Mouse (Mus musculus): ENCODE results near the gene Naa15. TPM values are rescaled to one million over a fixed set of nuclear protein-coding genes. Genes with fewer than 3 reads are reported as not detected.
"Not testable (repeated sequence)": the region's sequence is repeated elsewhere in the genome, so short reads cannot be mapped to it uniquely, and the experiment has no call there.

Naa15 gene
- polyA plus RNA-seq, 1 experiment from 2014 or later, result 46.3 TPM

GRCm38 (mm10) chr3:51379786-51380659 lies 34.9 kb upstream of the Naa15 start:
- no peak for ATAC-seq (ENCODE audit: borderline replicate concordance, extremely low read depth, low FRiP score, low TSS enrichment)
- H3K9me3 ChIP-seq, result no peaks in the 10 kb centered on the region
- no peak overlapping the region for H3K4me3 ChIP-seq
- H3K4me2 ChIP-seq, result no peak overlapping the region
- no peaks in the 10 kb centered on the region for H3K36me3 ChIP-seq
- no peaks in the 10 kb centered on the region for H3K27me3 ChIP-seq
- H3K9ac ChIP-seq, result no peak overlapping the region
- H3K27ac ChIP-seq, result peak overlapping the region; percentile 70
- 61% methylated on average over 5 of the region's 5 CpGs for WGBS
- 0 out of 2 replicates have a peak, but pooled peaks cover 10% of the 10 kb centered on the region for H3K4me1 ChIP-seq

DNA sequence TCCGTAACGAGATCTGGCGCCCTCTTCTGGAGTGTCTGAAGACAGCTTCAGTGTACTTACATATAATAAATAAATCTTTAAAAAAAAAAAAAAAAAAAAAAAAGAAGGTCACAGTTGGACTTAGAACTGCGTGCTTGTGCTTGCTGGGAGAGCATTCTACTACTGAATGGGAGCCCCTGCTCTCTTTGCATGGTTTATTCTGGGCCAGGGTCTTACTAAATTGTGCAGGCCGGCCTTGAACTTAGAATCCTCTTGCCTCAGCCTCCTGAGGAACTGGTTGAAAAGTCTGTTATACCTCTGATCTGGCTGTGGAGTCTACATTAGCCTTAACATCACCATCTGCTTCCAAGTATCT lies 34.3 kb upstream of the Naa15 start:
- WGBS, result 60% methylated on average over 3 of the region's 5 CpGs
- Histone ChIP-seq H3K27me3 (no peaks in the 10 kb centered on the region), H3K9ac (no peak overlapping the region), H3K27ac (no peak overlapping the region), H3K4me2 (no peak overlapping the region), H3K36me3 (no peaks in the 10 kb centered on the region), H3K9me3 (no peaks in the 10 kb centered on the region), H3K4me1 (0 out of 2 replicates have a peak, but pooled peaks cover 10% of the 10 kb centered on the region), H3K4me3 (no peak overlapping the region)
- no peak; the same call in 1 of the 2 replicates for ATAC-seq (ENCODE audit: borderline replicate concordance, extremely low read depth, low FRiP score, low TSS enrichment)

DNA sequence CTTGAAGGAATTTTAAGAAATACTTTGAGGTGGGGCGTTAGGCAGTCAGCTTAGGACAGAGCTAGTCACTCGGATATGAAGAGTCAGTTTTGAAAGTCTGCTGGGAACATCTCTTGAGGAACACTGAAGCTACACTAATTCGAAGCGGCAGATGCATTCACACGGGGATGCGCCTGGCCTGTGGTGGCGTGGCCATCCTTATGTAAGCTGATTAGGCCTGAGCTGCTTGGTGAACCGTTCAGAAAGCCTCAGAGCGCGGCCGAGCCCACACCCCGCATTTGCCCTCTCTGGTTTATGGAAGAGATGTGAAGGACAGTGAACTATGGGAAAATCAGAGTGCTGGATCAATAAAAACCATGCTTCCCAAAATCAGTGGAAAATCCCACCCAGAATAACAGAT lies 31.5 kb upstream of the Naa15 start:
- 76% methylated on average over 12 of the region's 12 CpGs for WGBS
- Histone ChIP-seq H3K4me3 (no peak overlapping the region), H3K4me1 (0 out of 2 replicates have a peak, but pooled peaks cover 8% of the 10 kb centered on the region), H3K36me3 (no peaks in the 10 kb centered on the region), H3K9me3 (no peaks in the 10 kb centered on the region), H3K27ac (no peak overlapping the region), H3K27me3 (no peaks in the 10 kb centered on the region), H3K4me2 (no peak overlapping the region), H3K9ac (no peak overlapping the region)
- ATAC-seq (ENCODE audit: borderline replicate concordance, extremely low read depth, low FRiP score, low TSS enrichment), result no peak

DNA sequence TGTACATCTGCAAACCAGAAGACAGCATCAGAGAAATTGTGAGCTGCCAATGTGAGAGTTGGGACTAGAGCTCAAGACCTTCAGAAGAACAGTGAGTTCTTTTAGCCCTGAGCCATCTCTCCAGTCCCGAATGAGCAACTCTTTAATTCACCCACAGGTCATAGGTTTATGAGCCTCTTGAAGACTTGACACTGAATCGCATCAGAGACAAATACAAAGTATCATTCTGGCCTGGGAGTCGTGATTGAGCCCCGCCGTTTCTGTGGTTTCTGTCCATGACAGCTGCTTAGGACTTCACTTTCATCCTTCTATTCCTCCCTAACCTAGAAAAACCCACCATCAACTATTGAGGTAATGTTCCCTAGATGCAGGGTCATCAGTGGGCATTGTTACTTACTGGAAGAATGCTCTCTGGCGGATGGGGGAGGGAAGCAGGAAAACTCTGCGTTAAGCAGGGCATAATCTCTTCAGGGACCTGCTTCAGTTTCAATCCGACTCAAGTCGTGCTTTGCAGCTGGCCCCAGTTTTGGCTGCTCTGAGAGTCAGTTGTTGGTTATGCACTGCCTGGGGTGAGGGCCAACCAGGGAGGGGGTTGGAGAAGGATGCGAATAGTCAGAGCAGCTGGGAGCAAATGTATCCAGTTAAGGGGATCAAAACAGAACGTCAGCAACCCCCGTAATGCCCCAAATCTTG lies 28.4 kb upstream of the Naa15 start:
- Histone ChIP-seq H3K4me3 (no peak overlapping the region), H3K27me3 (peaks cover 7% of the 10 kb centered on the region), H3K4me2 (no peak overlapping the region), H3K36me3 (no peaks in the 10 kb centered on the region), H3K9ac (no peak overlapping the region), H3K9me3 (no peaks in the 10 kb centered on the region), H3K27ac (no peak overlapping the region), H3K4me1 (peaks cover 5% of the 10 kb centered on the region)
- no peak for ATAC-seq (ENCODE audit: borderline replicate concordance, extremely low read depth, low FRiP score, low TSS enrichment)
- 49% methylated on average over 12 of the region's 12 CpGs for WGBS

DNA sequence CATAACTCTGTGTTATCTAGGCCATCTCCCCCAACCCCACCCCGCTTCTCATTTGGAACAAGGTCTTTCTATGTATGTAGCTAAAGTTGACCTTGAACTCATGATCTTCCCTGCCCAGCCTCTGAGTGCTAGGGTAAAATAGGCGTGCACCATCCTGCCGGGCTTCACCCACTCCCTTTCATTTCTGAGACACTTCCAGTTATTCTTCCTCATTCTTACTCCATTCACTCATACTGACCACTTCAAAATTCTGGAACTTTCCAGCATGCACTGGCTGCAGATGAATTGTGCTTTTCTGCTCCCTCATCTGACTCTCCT lies 27.9 kb upstream of the Naa15 start:
- no peak overlapping the region for H3K9ac ChIP-seq
- no peaks in the 10 kb centered on the region for H3K36me3 ChIP-seq
- no peak overlapping the region for H3K4me2 ChIP-seq
- H3K9me3 ChIP-seq, result no peaks in the 10 kb centered on the region
- 71% methylated on average over 3 of the region's 3 CpGs for WGBS
- H3K4me3 ChIP-seq, result no peak overlapping the region
- no peak for ATAC-seq (ENCODE audit: borderline replicate concordance, extremely low read depth, low FRiP score, low TSS enrichment)
- H3K4me1 ChIP-seq, result peaks cover 5% of the 10 kb centered on the region
- H3K27ac ChIP-seq, result no peak overlapping the region
- H3K27me3 ChIP-seq, result peaks cover 7% of the 10 kb centered on the region

DNA sequence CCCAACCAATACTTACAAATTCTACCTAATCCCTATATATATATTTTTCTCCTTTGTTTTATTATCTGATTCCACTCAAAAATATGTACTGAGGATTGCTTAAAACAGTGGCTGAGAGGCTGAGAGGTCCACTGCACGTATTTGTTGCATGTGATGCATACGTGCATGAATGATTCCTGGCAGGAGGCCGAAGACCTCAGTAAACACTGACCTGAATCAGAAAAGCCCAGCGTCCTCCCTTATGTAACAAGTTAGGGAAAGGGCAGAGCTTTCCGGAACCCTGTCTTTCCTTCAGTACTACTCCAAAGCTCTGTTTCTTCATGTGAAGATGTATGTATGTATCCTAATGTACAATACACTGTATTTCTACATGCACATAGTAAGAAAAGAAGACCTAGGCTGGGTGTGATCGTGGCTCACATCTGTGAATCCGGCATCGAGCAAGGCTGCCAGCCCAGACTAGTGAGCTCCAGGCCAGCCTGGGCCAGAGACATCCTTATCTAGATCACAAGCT lies 27.0 kb upstream of the Naa15 start:
- H3K9ac ChIP-seq, result no peak overlapping the region
- peaks cover 7% of the 10 kb centered on the region for H3K27me3 ChIP-seq
- no peak for ATAC-seq (ENCODE audit: borderline replicate concordance, extremely low read depth, low FRiP score, low TSS enrichment)
- H3K4me1 ChIP-seq, result peaks cover 5% of the 10 kb centered on the region
- no peak overlapping the region for H3K4me3 ChIP-seq
- WGBS, result 58% methylated on average over 8 of the region's 8 CpGs
- no peak overlapping the region for H3K27ac ChIP-seq
- H3K9me3 ChIP-seq, result no peaks in the 10 kb centered on the region
- no peaks in the 10 kb centered on the region for H3K36me3 ChIP-seq
- no peak overlapping the region for H3K4me2 ChIP-seq

GRCm38 (mm10) chr3:51388904-51389303 lies 26.0 kb upstream of the Naa15 start:
- Histone ChIP-seq H3K9me3 (no peaks in the 10 kb centered on the region), H3K9ac (peak overlapping the region; percentile 22; the same call in 1 of the 2 replicates), H3K27ac (no peak overlapping the region), H3K4me1 (peaks cover 5% of the 10 kb centered on the region), H3K27me3 (peaks cover 7% of the 10 kb centered on the region), H3K4me3 (no peak overlapping the region), H3K36me3 (no peaks in the 10 kb centered on the region), H3K4me2 (peak overlapping the region; percentile 49)
- no peak for ATAC-seq (ENCODE audit: borderline replicate concordance, extremely low read depth, low FRiP score, low TSS enrichment)
- WGBS, result 5% methylated on average over 13 of the region's 13 CpGs

GRCm38 (mm10) chr3:51391095-51391494 lies 23.9 kb upstream of the Naa15 start:
- Histone ChIP-seq H3K27me3 (peaks cover 16% of the 10 kb centered on the region), H3K9ac (no peak overlapping the region), H3K4me3 (no peak overlapping the region), H3K9me3 (no peaks in the 10 kb centered on the region), H3K4me2 (no peak overlapping the region), H3K4me1 (peaks cover 5% of the 10 kb centered on the region), H3K36me3 (no peaks in the 10 kb centered on the region), H3K27ac (no peak overlapping the region)
- 73% methylated on average over 5 of the region's 5 CpGs for WGBS
- no peak for ATAC-seq (ENCODE audit: borderline replicate concordance, extremely low read depth, low FRiP score, low TSS enrichment)

DNA sequence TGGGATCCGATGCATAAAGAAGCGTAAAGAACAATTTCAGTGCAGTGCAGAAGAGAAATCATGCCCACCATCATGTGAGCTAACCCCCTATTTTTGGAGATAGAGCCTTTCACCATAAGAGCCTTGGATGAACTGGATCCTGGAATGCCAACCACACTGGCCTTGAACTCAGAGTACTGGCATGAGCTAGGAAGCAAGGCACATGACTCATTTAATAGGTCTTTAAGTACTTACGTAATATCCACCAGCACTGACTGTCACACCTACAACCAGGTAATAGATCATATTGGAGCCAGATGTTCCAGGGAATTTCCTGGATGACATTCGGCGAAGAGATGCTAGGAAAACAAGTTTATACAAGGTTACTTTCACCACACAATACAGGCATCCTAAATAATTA lies 23.4 kb upstream of the Naa15 start:
- 89% methylated on average over 5 of the region's 5 CpGs for WGBS
- Histone ChIP-seq H3K27me3 (peaks cover 20% of the 10 kb centered on the region), H3K9ac (no peak overlapping the region), H3K36me3 (no peaks in the 10 kb centered on the region), H3K9me3 (no peaks in the 10 kb centered on the region), H3K4me1 (peaks cover 7% of the 10 kb centered on the region), H3K4me3 (no peak overlapping the region), H3K4me2 (no peak overlapping the region), H3K27ac (no peak overlapping the region)
- ATAC-seq (ENCODE audit: borderline replicate concordance, extremely low read depth, low FRiP score, low TSS enrichment), result no peak

DNA sequence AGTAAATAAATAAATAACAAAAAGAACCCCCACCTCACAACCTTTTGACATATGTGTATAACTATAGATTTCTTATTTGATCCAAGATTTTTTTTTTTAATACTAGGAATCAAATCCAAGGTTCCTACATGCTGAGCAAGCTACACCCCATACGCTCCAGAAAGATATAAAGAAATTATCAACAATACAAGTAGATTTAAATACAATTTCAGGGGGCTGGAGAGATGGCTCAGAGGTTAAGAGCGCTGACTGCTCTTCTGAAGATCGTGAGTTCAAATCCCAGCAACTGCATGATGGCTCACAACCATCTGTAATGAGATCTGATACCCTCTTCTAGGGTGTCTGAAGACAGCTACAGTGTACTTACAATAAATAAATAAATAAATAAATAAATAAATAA lies 21.9 kb upstream of the Naa15 start:
- WGBS, result 92% methylated on average over 3 of the region's 3 CpGs
- ATAC-seq (ENCODE audit: borderline replicate concordance, extremely low read depth, low FRiP score, low TSS enrichment); H3K4me1 ChIP-seq; H3K4me2 ChIP-seq; H3K9me3 ChIP-seq; H3K4me3 ChIP-seq; H3K36me3 ChIP-seq; H3K27ac ChIP-seq; H3K9ac ChIP-seq: not testable (repeated sequence)
- peaks cover 30% of the 10 kb centered on the region for H3K27me3 ChIP-seq

DNA sequence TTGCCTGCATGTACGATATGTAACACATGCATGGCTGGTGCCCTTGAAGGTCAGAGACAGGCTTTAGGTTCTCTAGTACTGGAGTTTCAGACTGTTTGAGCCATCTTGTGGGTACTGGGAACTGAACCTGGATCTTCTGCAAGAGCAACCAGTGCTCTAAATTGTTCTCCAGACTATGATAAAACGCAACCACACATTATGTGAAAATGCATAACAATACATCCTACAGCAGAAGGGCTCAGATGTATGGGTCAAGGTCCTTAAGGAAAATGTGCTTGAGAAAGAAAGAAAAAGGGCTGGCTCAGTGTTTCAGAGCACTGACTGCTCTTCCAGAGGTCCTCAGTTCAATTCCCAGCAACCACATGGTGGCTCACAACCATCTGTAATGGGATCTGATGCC lies 21.3 kb upstream of the Naa15 start:
- ATAC-seq (ENCODE audit: borderline replicate concordance, extremely low read depth, low FRiP score, low TSS enrichment), result no peak
- WGBS, result 88% methylated on average over 2 of the region's 2 CpGs
- Histone ChIP-seq H3K4me3 (no peak overlapping the region), H3K27ac (no peak overlapping the region), H3K36me3 (no peaks in the 10 kb centered on the region), H3K9ac (no peak overlapping the region), H3K4me2 (no peak overlapping the region), H3K4me1 (peaks cover 8% of the 10 kb centered on the region), H3K27me3 (peaks cover 30% of the 10 kb centered on the region), H3K9me3 (no peaks in the 10 kb centered on the region)

- Histone ChIP-seq H3K36me3 (no peaks in the 10 kb centered on the region), H3K4me3 (no peak overlapping the region), H3K27ac (no peak overlapping the region), H3K9ac (no peak overlapping the region), H3K9me3 (no peaks in the 10 kb centered on the region), H3K4me2 (no peak overlapping the region), H3K27me3 (peaks cover 24% of the 10 kb centered on the region), H3K4me1 (peaks cover 6% of the 10 kb centered on the region; the same call in 1 of the 2 replicates)
- 57% methylated on average over 3 of the region's 3 CpGs for WGBS
- no peak for ATAC-seq (ENCODE audit: borderline replicate concordance, extremely low read depth, low FRiP score, low TSS enrichment)
These were observed 20.1 kb upstream of the Naa15 start for GRCm38 (mm10) chr3:51394881-51395280.
